Mouse (Mus musculus): ENCODE measurements around the gene Ceacam16.

Ceacam16 gene

GRCm38 (mm10) chr7:19851858-19852570 lies 9.1 kb downstream of the Ceacam16 start, which contains the start of gene Gm19345:
TSS of gene Gm19345 (plus strand) at chr7:19852003.
- in situ Hi-C loops (cut with MboI; ENCODE audit: low pct_unique_long_range_greater_than_20kb in 1 of 2, low sequenced_read_pairs in 2 of 2, unreplicated experiment in 1 of 2): no loop called here

GRCm38 (mm10) chr7:19844521-19845171 lies 16.5 kb downstream of the Ceacam16 start:
- in situ Hi-C loops (cut with MboI; ENCODE audit: low pct_unique_long_range_greater_than_20kb in 1 of 2, low sequenced_read_pairs in 2 of 2, unreplicated experiment in 1 of 2): loop anchor here (5.0 kb wide), 2 partner anchors 37 to 42 kb away; no protein-coding TSS in a partner anchor

GRCm38 (mm10) chr7:19843561-19843960 lies 17.5 kb downstream of the Ceacam16 start:
- in situ Hi-C loops (cut with MboI; ENCODE audit: low pct_unique_long_range_greater_than_20kb in 1 of 2, low sequenced_read_pairs in 2 of 2, unreplicated experiment in 1 of 2): loop anchor here (5.0 kb wide), 2 partner anchors 36 to 41 kb away; no protein-coding TSS in a partner anchor

- in situ Hi-C loops (cut with MboI; ENCODE audit: low pct_unique_long_range_greater_than_20kb in 1 of 2, low sequenced_read_pairs in 2 of 2, unreplicated experiment in 1 of 2): loop anchor here (5.0 kb wide), 2 partner anchors 36 to 41 kb away; no protein-coding TSS in a partner anchor
Measured at GRCm38 (mm10) chr7:19842885-19843504, 18.1 kb downstream of the Ceacam16 start.

- in situ Hi-C loops (cut with MboI; ENCODE audit: low pct_unique_long_range_greater_than_20kb in 1 of 2, low sequenced_read_pairs in 2 of 2, unreplicated experiment in 1 of 2): loop anchor here (5.0 kb wide), 2 partner anchors 35 to 40 kb away; no protein-coding TSS in a partner anchor
Measured at GRCm38 (mm10) chr7:19841686-19842413, 19.2 kb downstream of the Ceacam16 start.

- in situ Hi-C loops (cut with MboI; ENCODE audit: low pct_unique_long_range_greater_than_20kb in 1 of 2, low sequenced_read_pairs in 2 of 2, unreplicated experiment in 1 of 2): loop anchor here (5.0 kb wide), 2 partner anchors 34 to 39 kb away; no protein-coding TSS in a partner anchor
Measured at GRCm38 (mm10) chr7:19840936-19841335, 20.2 kb downstream of the Ceacam16 start.

GRCm38 (mm10) chr7:19840371-19840770 lies 20.7 kb downstream of the Ceacam16 start:
- in situ Hi-C loops (cut with MboI; ENCODE audit: low pct_unique_long_range_greater_than_20kb in 1 of 2, low sequenced_read_pairs in 2 of 2, unreplicated experiment in 1 of 2): loop anchor here (5.0 kb wide), 2 partner anchors 33 to 38 kb away; no protein-coding TSS in a partner anchor

GRCm38 (mm10) chr7:19836843-19837242 lies 24.3 kb downstream of the Ceacam16 start:
- in situ Hi-C loops (cut with MboI; ENCODE audit: low pct_unique_long_range_greater_than_20kb in 1 of 2, low sequenced_read_pairs in 2 of 2, unreplicated experiment in 1 of 2): no loop called here

GRCm38 (mm10) chr7:19834055-19834454 lies 27.0 kb downstream of the Ceacam16 start:
- in situ Hi-C loops (cut with MboI; ENCODE audit: low pct_unique_long_range_greater_than_20kb in 1 of 2, low sequenced_read_pairs in 2 of 2, unreplicated experiment in 1 of 2): no loop called here

GRCm38 (mm10) chr7:19831837-19832236 lies 29.3 kb downstream of the Ceacam16 start:
- in situ Hi-C loops (cut with MboI; ENCODE audit: low pct_unique_long_range_greater_than_20kb in 1 of 2, low sequenced_read_pairs in 2 of 2, unreplicated experiment in 1 of 2): no loop called here

GRCm38 (mm10) chr7:19830682-19831156 lies 30.4 kb downstream of the Ceacam16 start:
- in situ Hi-C loops (cut with MboI; ENCODE audit: low pct_unique_long_range_greater_than_20kb in 1 of 2, low sequenced_read_pairs in 2 of 2, unreplicated experiment in 1 of 2): no loop called here

GRCm38 (mm10) chr7:19829694-19830093 lies 31.4 kb downstream of the Ceacam16 start:
- in situ Hi-C loops (cut with MboI; ENCODE audit: low pct_unique_long_range_greater_than_20kb in 1 of 2, low sequenced_read_pairs in 2 of 2, unreplicated experiment in 1 of 2): no loop called here

- in situ Hi-C loops (cut with MboI; ENCODE audit: low pct_unique_long_range_greater_than_20kb in 1 of 2, low sequenced_read_pairs in 2 of 2, unreplicated experiment in 1 of 2): no loop called here
Measured at GRCm38 (mm10) chr7:19826756-19827155, 34.3 kb downstream of the Ceacam16 start.

- in situ Hi-C loops (cut with MboI; ENCODE audit: low pct_unique_long_range_greater_than_20kb in 1 of 2, low sequenced_read_pairs in 2 of 2, unreplicated experiment in 1 of 2): no loop called here
Measured at GRCm38 (mm10) chr7:19824182-19824973, 36.7 kb downstream of the Ceacam16 start.

- in situ Hi-C loops (cut with MboI; ENCODE audit: low pct_unique_long_range_greater_than_20kb in 1 of 2, low sequenced_read_pairs in 2 of 2, unreplicated experiment in 1 of 2): no loop called here
Measured at GRCm38 (mm10) chr7:19823256-19824181, 37.6 kb downstream of the Ceacam16 start.

GRCm38 (mm10) chr7:19822604-19823058 lies 38.5 kb downstream of the Ceacam16 start, which contains the start of gene Bcl3:
TSS of gene Bcl3 (minus strand) at chr7:19822770.
- in situ Hi-C loops (cut with MboI; ENCODE audit: low pct_unique_long_range_greater_than_20kb in 1 of 2, low sequenced_read_pairs in 2 of 2, unreplicated experiment in 1 of 2): no loop called here
